15 mouse cellular contexts compared by ENCODE assay signal in the genomic region with DNA sequence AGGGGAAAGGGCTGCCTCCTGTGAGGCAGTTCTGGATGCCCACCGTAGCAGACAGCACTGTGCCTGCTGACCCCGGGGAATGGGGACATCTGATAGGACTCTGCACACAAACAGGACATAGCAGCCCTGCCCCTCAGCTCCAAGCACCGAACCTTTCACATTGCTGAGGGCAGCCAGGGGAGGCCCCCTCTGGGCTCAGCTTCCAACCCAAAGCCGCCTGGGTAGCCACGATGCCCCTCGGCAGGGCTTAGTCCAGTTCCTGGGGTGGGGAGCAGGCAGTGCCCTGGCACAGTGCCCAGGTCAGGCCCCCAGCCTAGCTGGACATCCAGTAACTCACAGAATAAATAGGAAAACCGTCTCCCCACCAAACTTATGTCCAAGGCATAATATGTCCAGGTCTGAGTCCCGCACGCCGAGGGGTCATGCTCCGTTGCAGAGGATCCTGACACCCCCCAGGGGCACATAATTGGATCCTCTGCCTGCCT. TPM values are rescaled to one million over a fixed set of nuclear protein-coding genes. Genes with fewer than 3 reads are reported as not detected.
DNase-seq lines count a peak whose midpoint lies in the region; ATAC-seq lines count a peak whose summit lies in the region.
"Had no signal": no experiment of that assay in that cellular context is flagged by ENCODE, and none has a peak within 500 bp of the region (broad histone marks: within the 10 kb centered on the region; RNA-seq: fewer than 3 reads in every experiment).

No protein-coding gene starts in this region.

- no peaks in the 10 kb centered on the region for H3K27me3 ChIP-seq in forebrain, embryonic 10.5 days (ENCODE audit: poor library complexity, severe bottlenecking)
- no peaks in the 10 kb centered on the region for H3K27me3 ChIP-seq in forebrain, embryonic 14.5 days (replicated peaks; ENCODE audit: control insufficient read depth, insufficient read depth, low read length)
- no peaks in the 10 kb centered on the region for H3K27me3 ChIP-seq in hindbrain, embryonic 13.5 days
- H3K27me3 ChIP-seq in hindbrain, embryonic 14.5 days (ENCODE audit: control insufficient read depth, insufficient read depth, low read length): no peaks in the 10 kb centered on the region
- H3K27me3 ChIP-seq: embryonic facial prominence, embryonic 15.5 days had no signal

- H3K9ac ChIP-seq in forebrain, embryonic 14.5 days (ENCODE audit: low read length): no peak overlapping the region
- H3K9ac ChIP-seq in hindbrain, embryonic 13.5 days: peak overlapping the region; percentile 39; the same call in 1 of the 2 replicates
- no peak overlapping the region for H3K9ac ChIP-seq in hindbrain, embryonic 14.5 days
- H3K9ac ChIP-seq: embryonic facial prominence, embryonic 15.5 days; liver, embryonic 14.5 days had no signal

- H3K36me3 ChIP-seq in forebrain, embryonic 10.5 days (replicated peaks): peaks cover 80% of the 10 kb centered on the region
- H3K36me3 ChIP-seq in forebrain, embryonic 14.5 days (ENCODE audit: control insufficient read depth, insufficient read depth, low read length): peaks cover 69% of the 10 kb centered on the region
- peaks cover 73% of the 10 kb centered on the region for H3K36me3 ChIP-seq in hindbrain, embryonic 13.5 days
- peaks cover 73% of the 10 kb centered on the region for H3K36me3 ChIP-seq in hindbrain, embryonic 14.5 days (replicated peaks; ENCODE audit: control insufficient read depth, insufficient read depth)

- WGBS in forebrain, embryonic 10.5 days: 90% methylated on average over 11 of the region's 11 CpGs
- WGBS in forebrain, embryonic 14.5 days: 92% methylated on average over 11 of the region's 11 CpGs
- 83% methylated on average over 11 of the region's 11 CpGs for WGBS in hindbrain, embryonic 13.5 days
- 83% methylated on average over 11 of the region's 11 CpGs for WGBS in hindbrain, embryonic 14.5 days

- H3K9me3 ChIP-seq in forebrain, embryonic 10.5 days: no peaks in the 10 kb centered on the region
- no peaks in the 10 kb centered on the region for H3K9me3 ChIP-seq in forebrain, embryonic 14.5 days (replicated peaks; ENCODE audit: control insufficient read depth, low read length)
- H3K9me3 ChIP-seq in hindbrain, embryonic 13.5 days: no peaks in the 10 kb centered on the region
- no peaks in the 10 kb centered on the region for H3K9me3 ChIP-seq in hindbrain, embryonic 14.5 days (ENCODE audit: control insufficient read depth, low read length)
- H3K9me3 ChIP-seq: embryonic facial prominence, embryonic 15.5 days had no signal

- no peak for DNase-seq in forebrain, embryonic 10.5 days (ENCODE audit: extremely low spot score, low spot score)
- DNase-seq in forebrain, embryonic 14.5 days (ENCODE audit: low spot score): no peak
- DNase-seq in hindbrain, embryonic 14.5 days (ENCODE audit: low spot score): no peak
- peak; percentile 14 to 63 for DNase-seq in spleen, postnatal 4 days (ENCODE audit: low spot score in 2 of 2)
- DNase-seq in spleen, adult 18-20 months: no peak
- no peak for DNase-seq in lung, adult 18-20 months
- DNase-seq: adrenal gland, postnatal 14 days; kidney, postnatal 36 days; midbrain, embryonic 14.5 days; right cerebral cortex, postnatal 25 days had no signal

- no peak for ATAC-seq in forebrain, embryonic 14.5 days
- no peak for ATAC-seq in hindbrain, embryonic 13.5 days (ENCODE audit: low FRiP score)
- ATAC-seq in hindbrain, embryonic 14.5 days (ENCODE audit: low FRiP score): no peak
- ATAC-seq: intestine, embryonic 16.5 days had no signal

- peak overlapping the region; percentile 1; the same call in 1 of the 2 replicates for H3K4me3 ChIP-seq in forebrain, embryonic 10.5 days
- H3K4me3 ChIP-seq in forebrain, embryonic 14.5 days (ENCODE audit: low read depth, low read length): no peak overlapping the region
- H3K4me3 ChIP-seq in hindbrain, embryonic 13.5 days: no peak overlapping the region
- no peak overlapping the region for H3K4me3 ChIP-seq in hindbrain, embryonic 14.5 days (replicated peaks; ENCODE audit: low read length)
- H3K4me3 ChIP-seq: embryonic facial prominence, embryonic 15.5 days had no signal

- peaks cover 28% of the 10 kb centered on the region for H3K4me1 ChIP-seq in forebrain, embryonic 10.5 days
- H3K4me1 ChIP-seq in forebrain, embryonic 14.5 days (ENCODE audit: control insufficient read depth, insufficient read depth, low read length): peaks cover 10% of the 10 kb centered on the region
- peaks cover 45% of the 10 kb centered on the region for H3K4me1 ChIP-seq in hindbrain, embryonic 13.5 days (replicated peaks)
- peaks cover 20% of the 10 kb centered on the region for H3K4me1 ChIP-seq in hindbrain, embryonic 14.5 days (replicated peaks; ENCODE audit: control insufficient read depth, insufficient read depth, low read length)

- no peak overlapping the region for H3K4me2 ChIP-seq in forebrain, embryonic 14.5 days (ENCODE audit: low read length)
- no peak overlapping the region for H3K4me2 ChIP-seq in hindbrain, embryonic 13.5 days
- H3K4me2 ChIP-seq in hindbrain, embryonic 14.5 days (replicated peaks): no peak overlapping the region
- H3K4me2 ChIP-seq: embryonic facial prominence, embryonic 15.5 days had no signal

- H3K27ac ChIP-seq in forebrain, embryonic 10.5 days: peak overlapping the region; percentile 3; the same call in 1 of the 2 replicates
- no peak overlapping the region for H3K27ac ChIP-seq in forebrain, embryonic 14.5 days (ENCODE audit: low read depth, low read length)
- no peak overlapping the region; the same call in 1 of the 2 replicates for H3K27ac ChIP-seq in hindbrain, embryonic 13.5 days
- H3K27ac ChIP-seq in hindbrain, embryonic 14.5 days: no peak overlapping the region
- H3K27ac ChIP-seq: embryonic facial prominence, embryonic 15.5 days; liver, embryonic 14.5 days had no signal

RNA-seq across cellular contexts. Expression of gene Atxn7l3, which starts 5.3 kb away (rescaled TPM):
- 14.1 and 15.6 TPM in 2 replicates for polyA plus RNA-seq in forebrain, embryonic 10.5 days (2016; fragmentation: Nextera tagmentation; extraction: Ambion mirVana)
- 25.2 and 28.7 TPM in 2 replicates for polyA plus RNA-seq in forebrain, embryonic 14.5 days (2014; fragmentation: Nextera tagmentation; extraction: Ambion mirVana)
- 29.2 and 29.9 TPM in 2 replicates for polyA plus RNA-seq in hindbrain, embryonic 13.5 days (2015; fragmentation: Nextera tagmentation; extraction: Ambion mirVana)
- 37.3 and 37.5 TPM in 2 replicates for polyA plus RNA-seq in hindbrain, embryonic 14.5 days (2014; fragmentation: Nextera tagmentation; extraction: Ambion mirVana)

RNA-seq across cellular contexts. Expression of gene Tmub2, which starts 6.4 kb away (rescaled TPM):
- polyA plus RNA-seq in forebrain, embryonic 10.5 days (2016; fragmentation: Nextera tagmentation; extraction: Ambion mirVana): 44.9 and 46.0 TPM in 2 replicates
- 74.4 and 75.3 TPM in 2 replicates for polyA plus RNA-seq in forebrain, embryonic 14.5 days (2014; fragmentation: Nextera tagmentation; extraction: Ambion mirVana)
- polyA plus RNA-seq in hindbrain, embryonic 13.5 days (2015; fragmentation: Nextera tagmentation; extraction: Ambion mirVana): 81.3 and 82.8 TPM in 2 replicates
- 74.3 and 77.8 TPM in 2 replicates for polyA plus RNA-seq in hindbrain, embryonic 14.5 days (2014; fragmentation: Nextera tagmentation; extraction: Ambion mirVana)

RNA-seq across cellular contexts. Expression of gene Asb16, which starts 22.6 kb away (rescaled TPM):
- polyA plus RNA-seq in forebrain, embryonic 10.5 days (2016; fragmentation: Nextera tagmentation; extraction: Ambion mirVana): 0.05 and 0.06 TPM in 2 replicates
- not detected in 2 replicates for polyA plus RNA-seq in forebrain, embryonic 14.5 days (2014; fragmentation: Nextera tagmentation; extraction: Ambion mirVana)
- polyA plus RNA-seq in hindbrain, embryonic 13.5 days (2015; fragmentation: Nextera tagmentation; extraction: Ambion mirVana): not detected in 2 replicates
- polyA plus RNA-seq in hindbrain, embryonic 14.5 days (2014; fragmentation: Nextera tagmentation; extraction: Ambion mirVana): 0.07 and 0.18 TPM in 2 replicates
- polyA plus RNA-seq: C2C12 had no signal

RNA-seq across cellular contexts. Expression of gene Ubtf, which starts 28.4 kb away (rescaled TPM):
- polyA plus RNA-seq in forebrain, embryonic 10.5 days (2016; fragmentation: Nextera tagmentation; extraction: Ambion mirVana): 95.5 and 98.7 TPM in 2 replicates
- polyA plus RNA-seq in forebrain, embryonic 14.5 days (2014; fragmentation: Nextera tagmentation; extraction: Ambion mirVana): 74.5 and 91.0 TPM in 2 replicates
- polyA plus RNA-seq in hindbrain, embryonic 13.5 days (2015; fragmentation: Nextera tagmentation; extraction: Ambion mirVana): 77.1 and 82.7 TPM in 2 replicates
- polyA plus RNA-seq in hindbrain, embryonic 14.5 days (2014; fragmentation: Nextera tagmentation; extraction: Ambion mirVana): 70.0 and 76.0 TPM in 2 replicates

RNA-seq across cellular contexts. Expression of gene BC030867, which starts 42.4 kb away (rescaled TPM):
- polyA plus RNA-seq in forebrain, embryonic 10.5 days (2016; fragmentation: Nextera tagmentation; extraction: Ambion mirVana): 27.3 TPM in 2 replicates
- 6.1 and 6.3 TPM in 2 replicates for polyA plus RNA-seq in forebrain, embryonic 14.5 days (2014; fragmentation: Nextera tagmentation; extraction: Ambion mirVana)
- polyA plus RNA-seq in hindbrain, embryonic 13.5 days (2015; fragmentation: Nextera tagmentation; extraction: Ambion mirVana): 3.8 TPM in 2 replicates
- polyA plus RNA-seq in hindbrain, embryonic 14.5 days (2014; fragmentation: Nextera tagmentation; extraction: Ambion mirVana): 1.8 and 2.9 TPM in 2 replicates

Comparison
In these comparisons a context has a peak if more than half of its experiments do, and no peak if none do; other contexts are left out.
1. DNase-seq: peak in spleen, postnatal 4 days (2 of 2); none in forebrain, embryonic 10.5 days (single experiment), forebrain, embryonic 14.5 days (single experiment), hindbrain, embryonic 14.5 days (single experiment), spleen, adult 18-20 months (0 of 2) and lung, adult 18-20 months (0 of 2).